8 mouse cellular contexts compared by ENCODE assay signal in the genomic region with DNA sequence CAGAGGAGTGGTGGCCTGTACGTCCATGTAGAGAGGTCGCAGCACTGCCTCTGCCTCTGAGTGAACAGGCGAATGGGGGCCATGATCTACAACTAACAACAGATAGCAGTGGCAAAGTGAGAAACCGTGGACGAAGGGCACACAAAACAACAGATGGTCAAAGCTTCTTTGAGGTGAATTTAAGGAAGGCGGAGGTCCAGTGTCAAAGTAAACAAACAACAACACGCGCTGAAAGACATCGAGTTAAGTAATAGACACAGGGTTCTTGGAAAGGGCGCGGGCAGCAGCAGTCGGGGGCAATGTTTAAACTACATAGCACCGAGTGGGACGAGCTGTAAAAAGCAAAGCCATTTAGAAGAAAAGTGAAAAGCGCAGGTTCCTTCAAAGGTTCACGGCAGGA. TPM values are rescaled to one million over a fixed set of nuclear protein-coding genes. Genes with fewer than 3 reads are reported as not detected.
DNase-seq lines count a peak whose midpoint lies in the region; ATAC-seq and TF ChIP-seq lines count a peak whose summit lies in the region.

No protein-coding gene starts in this region.

- no peak for TF ChIP-seq CTCF in heart, adult 2 months (IDR thresholded peaks at IDR 0.05)

- H3K4me3 ChIP-seq in heart, adult 2 months: peak overlapping the region; percentile 93
- peak overlapping the region; percentile 78 to 86 for H3K4me3 ChIP-seq in ES-E14 (ENCODE audit: insufficient read depth in 1 of 2, low read depth in 1 of 2, low read length in 2 of 2, poor library complexity in 1 of 2, severe bottlenecking in 1 of 2)
- H3K4me3 ChIP-seq in forebrain, embryonic 12.5 days (replicated peaks): peak overlapping the region; percentile 75
- H3K4me3 ChIP-seq in liver, embryonic 11.5 days (ENCODE audit: low read depth, low read length): peak overlapping the region; percentile 89
- peak overlapping the region; percentile 89 for H3K4me3 ChIP-seq in stomach, embryonic 16.5 days (replicated peaks; ENCODE audit: low read length)

- no peaks in the 10 kb centered on the region for H3K27me3 ChIP-seq in heart, adult 2 months (ENCODE audit: control insufficient read depth, insufficient read depth, low read length)
- H3K27me3 ChIP-seq in forebrain, embryonic 12.5 days: no peaks in the 10 kb centered on the region
- no peaks in the 10 kb centered on the region for H3K27me3 ChIP-seq in liver, embryonic 11.5 days (replicated peaks; ENCODE audit: control insufficient read depth, insufficient read depth, low read length)
- H3K27me3 ChIP-seq in stomach, embryonic 16.5 days (ENCODE audit: control insufficient read depth, insufficient read depth, low read length): no peaks in the 10 kb centered on the region

- no peak; the same call in 1 of the 2 replicates for ATAC-seq in forebrain, embryonic 12.5 days (ENCODE audit: low FRiP score)
- ATAC-seq in liver, embryonic 11.5 days (replicated peaks; ENCODE audit: low FRiP score): no peak
- ATAC-seq in stomach, embryonic 16.5 days (ENCODE audit: insufficient read depth, low FRiP score): no peak

- TF ChIP-seq POLR2A in heart, adult 2 months (IDR thresholded peaks at IDR 0.05; ENCODE audit: insufficient read depth, low read depth, low read length): no peak

- H3K9me3 ChIP-seq in ES-E14 (ENCODE audit: control insufficient read depth, insufficient read depth, low read depth, low read length): no peaks in the 10 kb centered on the region
- H3K9me3 ChIP-seq in forebrain, embryonic 12.5 days: no peaks in the 10 kb centered on the region
- H3K9me3 ChIP-seq in liver, embryonic 11.5 days (ENCODE audit: control insufficient read depth, low read length): no peaks in the 10 kb centered on the region
- no peaks in the 10 kb centered on the region for H3K9me3 ChIP-seq in stomach, embryonic 16.5 days (replicated peaks; ENCODE audit: control insufficient read depth, low read length)

- intact Hi-C loops in heart, adult 2 months (cut with DNase I): loop anchor here (5.0 to 10.0 kb wide), 3 partner anchors 134 to 181 kb away; partner anchors contain the start of genes 6430550D23Rik and Ergic3

- TF ChIP-seq EP300 in heart, adult 2 months (IDR thresholded peaks at IDR 0.05; ENCODE audit: insufficient read depth, low read depth, low read length): no peak

- 3% methylated on average over 16 of the region's 16 CpGs for WGBS in heart, adult 2 months
- 3% methylated on average over 16 of the region's 16 CpGs for WGBS in forebrain, embryonic 12.5 days
- WGBS in liver, embryonic 11.5 days: 3% methylated on average over 16 of the region's 16 CpGs
- 1% methylated on average over 16 of the region's 16 CpGs for WGBS in stomach, embryonic 16.5 days

- H3K9ac ChIP-seq in heart, adult 2 months (ENCODE audit: low read depth, low read length): peak overlapping the region; percentile 99
- peak overlapping the region; percentile 84 for H3K9ac ChIP-seq in ES-E14 (ENCODE audit: insufficient read depth, low read depth, low read length, poor library complexity, severe bottlenecking)
- H3K9ac ChIP-seq in forebrain, embryonic 12.5 days: peak overlapping the region; percentile 87
- peak overlapping the region; percentile 97 for H3K9ac ChIP-seq in liver, embryonic 11.5 days (ENCODE audit: low read depth, low read length)
- peak overlapping the region; percentile 92 for H3K9ac ChIP-seq in stomach, embryonic 16.5 days (ENCODE audit: low read length)

- peaks cover 10% of the 10 kb centered on the region for H3K36me3 ChIP-seq in heart, adult 2 months (ENCODE audit: control insufficient read depth, insufficient read depth, low read length)
- peaks cover 4% of the 10 kb centered on the region for H3K36me3 ChIP-seq in ES-E14 (ENCODE audit: control insufficient read depth, insufficient read depth, low read length, poor library complexity, severe bottlenecking)
- peaks cover 24% of the 10 kb centered on the region for H3K36me3 ChIP-seq in forebrain, embryonic 12.5 days (replicated peaks)
- peaks cover 22% of the 10 kb centered on the region for H3K36me3 ChIP-seq in liver, embryonic 11.5 days (ENCODE audit: control insufficient read depth, insufficient read depth, low read length)
- H3K36me3 ChIP-seq in stomach, embryonic 16.5 days (ENCODE audit: control insufficient read depth, insufficient read depth, low read length): peaks cover 4% of the 10 kb centered on the region; the same call in 1 of the 2 replicates

- DNase-seq in heart, adult 2 months: no peak
- no peak for DNase-seq in heart, adult 18-20 months
- DNase-seq in ES-E14 (ENCODE audit: low read depth, low spot score): no peak
- DNase-seq in liver, embryonic 11.5 days (ENCODE audit: low spot score): peak; percentile 51
- DNase-seq in cerebellum, adult 11 months: no peak
- DNase-seq in adrenal gland, adult 8-10 months: no peak

- H3K4me2 ChIP-seq in forebrain, embryonic 12.5 days: peak overlapping the region; percentile 72
- peak overlapping the region; percentile 79 for H3K4me2 ChIP-seq in liver, embryonic 11.5 days
- peak overlapping the region; percentile 79 for H3K4me2 ChIP-seq in stomach, embryonic 16.5 days (ENCODE audit: low read depth, low read length)

- in situ Hi-C loops in ES-E14 (cut with MboI; ENCODE audit: low sequenced_read_pairs in 2 of 2, unreplicated experiment in 2 of 2): no loop called here

- H3K79me2 ChIP-seq in heart, adult 2 months (replicated peaks; ENCODE audit: control insufficient read depth, insufficient read depth, low read length): no peaks in the 10 kb centered on the region

- peaks cover 3% of the 10 kb centered on the region for H3K4me1 ChIP-seq in heart, adult 2 months (ENCODE audit: control insufficient read depth, insufficient read depth, low read length)
- H3K4me1 ChIP-seq in ES-E14 (ENCODE audit: control insufficient read depth in 2 of 2, insufficient read depth in 2 of 2, low read length in 2 of 2, poor library complexity in 1 of 2): no peaks in the 10 kb centered on the region
- H3K4me1 ChIP-seq in forebrain, embryonic 12.5 days: peaks cover 19% of the 10 kb centered on the region
- peaks cover 8% of the 10 kb centered on the region; the same call in 1 of the 2 replicates for H3K4me1 ChIP-seq in liver, embryonic 11.5 days (replicated peaks; ENCODE audit: control insufficient read depth, insufficient read depth, low read length)
- peaks cover 9% of the 10 kb centered on the region for H3K4me1 ChIP-seq in stomach, embryonic 16.5 days (ENCODE audit: control insufficient read depth, insufficient read depth, low read length)

- peak overlapping the region; percentile 88 for H3K27ac ChIP-seq in heart, adult 2 months
- H3K27ac ChIP-seq in ES-E14 (ENCODE audit: insufficient read depth, low read depth, low read length, poor library complexity, severe bottlenecking): no peak overlapping the region; the same call in 1 of the 2 replicates
- peak overlapping the region; percentile 95 for H3K27ac ChIP-seq in forebrain, embryonic 12.5 days
- peak overlapping the region; percentile 98 for H3K27ac ChIP-seq in liver, embryonic 11.5 days (ENCODE audit: low read depth, low read length)
- H3K27ac ChIP-seq in stomach, embryonic 16.5 days (ENCODE audit: low read length): peak overlapping the region; percentile 94

RNA-seq across cellular contexts. Expression of gene Romo1, which starts 0.5 kb away (rescaled TPM):
- 100 to 1,000 TPM; 321 to 367 TPM for total RNA-seq in heart, adult 2 months (2021)
- 244 and 304 TPM in 2 replicates for polyA plus RNA-seq in heart, adult 2 months (2012; rRNA removed)
- total RNA-seq in heart, adult 18-20 months (2021): 100 to 1,000 TPM; 383 to 389 TPM
- total RNA-seq in ES-E14 (2012; rRNA removed): 211 and 216 TPM in 2 replicates
- polyA plus RNA-seq in forebrain, embryonic 12.5 days (2016; fragmentation: Nextera tagmentation; extraction: Ambion mirVana): 388 and 397 TPM in 2 replicates
- 371 and 439 TPM in 2 replicates for polyA plus RNA-seq in liver, embryonic 11.5 days (2014; fragmentation: Nextera tagmentation; extraction: Ambion mirVana)
- 302 and 344 TPM in 2 replicates for polyA plus RNA-seq in stomach, embryonic 16.5 days (2015; fragmentation: Nextera tagmentation; extraction: Ambion mirVana)
- 100 to 1,000 TPM; 238 to 388 (median 304) TPM for total RNA-seq in adrenal gland, adult 8-10 months (2022)

RNA-seq across cellular contexts. Expression of gene Nfs1, which starts 0.6 kb away (rescaled TPM):
- 10 to 100 TPM; 81.4 to 96.6 TPM for total RNA-seq in heart, adult 2 months (2021)
- polyA plus RNA-seq in heart, adult 2 months (2012; rRNA removed): 83.7 and 116 TPM in 2 replicates
- 10 to 100 TPM; 93.7 to 97.1 TPM for total RNA-seq in heart, adult 18-20 months (2021)
- 40.2 and 41.6 TPM in 2 replicates for total RNA-seq in ES-E14 (2012; rRNA removed)
- 30.8 and 31.5 TPM in 2 replicates for polyA plus RNA-seq in forebrain, embryonic 12.5 days (2016; fragmentation: Nextera tagmentation; extraction: Ambion mirVana)
- polyA plus RNA-seq in liver, embryonic 11.5 days (2014; fragmentation: Nextera tagmentation; extraction: Ambion mirVana): 87.5 and 91.4 TPM in 2 replicates
- polyA plus RNA-seq in stomach, embryonic 16.5 days (2015; fragmentation: Nextera tagmentation; extraction: Ambion mirVana): 51.0 and 51.1 TPM in 2 replicates
- 100 to 1,000 TPM in 2 of 4 experiments, 10 to 100 TPM in 2; 93.4 to 102 (median 100) TPM for total RNA-seq in adrenal gland, adult 8-10 months (2022)

RNA-seq across cellular contexts. Expression of gene Gm28036, which starts 16.5 kb away (rescaled TPM):
- total RNA-seq in heart, adult 2 months (2021): 10 to 100 TPM; 11.9 to 13.5 TPM
- 2.8 and 3.4 TPM in 2 replicates for polyA plus RNA-seq in heart, adult 2 months (2012; rRNA removed)
- total RNA-seq in heart, adult 18-20 months (2021): 10 to 100 TPM in 1 of 2 experiments, 1 to 10 TPM in 1; 6.5 to 12.3 TPM
- 19.5 and 23.0 TPM in 2 replicates for total RNA-seq in ES-E14 (2012; rRNA removed)
- polyA plus RNA-seq in forebrain, embryonic 12.5 days (2016; fragmentation: Nextera tagmentation; extraction: Ambion mirVana): 20.4 and 31.9 TPM in 2 replicates
- 10.8 and 12.1 TPM in 2 replicates for polyA plus RNA-seq in liver, embryonic 11.5 days (2014; fragmentation: Nextera tagmentation; extraction: Ambion mirVana)
- polyA plus RNA-seq in stomach, embryonic 16.5 days (2015; fragmentation: Nextera tagmentation; extraction: Ambion mirVana): 12.3 and 19.8 TPM in 2 replicates
- total RNA-seq in adrenal gland, adult 8-10 months (2022): 10 to 100 TPM; 18.9 to 32.6 (median 24.2) TPM

RNA-seq across cellular contexts. Expression of gene Rbm12, which starts 31.6 kb away (rescaled TPM):
- 10 to 100 TPM; 11.4 TPM for total RNA-seq in heart, adult 2 months (2021)
- polyA plus RNA-seq in heart, adult 2 months (2012; rRNA removed): 12.0 and 13.6 TPM in 2 replicates
- total RNA-seq in heart, adult 18-20 months (2021): 10 to 100 TPM; 11.3 to 12.3 TPM
- total RNA-seq in ES-E14 (2012; rRNA removed): 21.8 and 22.1 TPM in 2 replicates
- polyA plus RNA-seq in forebrain, embryonic 12.5 days (2016; fragmentation: Nextera tagmentation; extraction: Ambion mirVana): 53.0 and 58.0 TPM in 2 replicates
- 20.0 and 31.5 TPM in 2 replicates for polyA plus RNA-seq in liver, embryonic 11.5 days (2014; fragmentation: Nextera tagmentation; extraction: Ambion mirVana)
- 22.5 and 23.9 TPM in 2 replicates for polyA plus RNA-seq in stomach, embryonic 16.5 days (2015; fragmentation: Nextera tagmentation; extraction: Ambion mirVana)
- 10 to 100 TPM; 18.9 to 39.2 (median 28.6) TPM for total RNA-seq in adrenal gland, adult 8-10 months (2022)

RNA-seq across cellular contexts. Expression of gene Cpne1, which starts 31.6 kb away (rescaled TPM):
- total RNA-seq in heart, adult 2 months (2021): 10 to 100 TPM in 1 of 2 experiments, 1 to 10 TPM in 1; 8.1 to 12.2 TPM
- 31.8 and 37.1 TPM in 2 replicates for polyA plus RNA-seq in heart, adult 2 months (2012; rRNA removed)
- total RNA-seq in heart, adult 18-20 months (2021): 10 to 100 TPM; 11.2 to 12.1 TPM
- 42.8 and 66.1 TPM in 2 replicates for total RNA-seq in ES-E14 (2012; rRNA removed)
- polyA plus RNA-seq in forebrain, embryonic 12.5 days (2016; fragmentation: Nextera tagmentation; extraction: Ambion mirVana): 56.4 and 56.6 TPM in 2 replicates
- polyA plus RNA-seq in liver, embryonic 11.5 days (2014; fragmentation: Nextera tagmentation; extraction: Ambion mirVana): 55.8 and 62.5 TPM in 2 replicates
- 57.7 and 62.0 TPM in 2 replicates for polyA plus RNA-seq in stomach, embryonic 16.5 days (2015; fragmentation: Nextera tagmentation; extraction: Ambion mirVana)
- total RNA-seq in adrenal gland, adult 8-10 months (2022): 10 to 100 TPM; 45.5 to 63.4 (median 53.0) TPM
